Mouse (Mus musculus): ENCODE data around the gene Fam49a.
A peak's percentile ranks its signal among the peaks of the same experiment; 100 is the strongest.
"Not testable (repeated sequence)": the region's sequence is repeated elsewhere in the genome, so short reads cannot be mapped to it uniquely, and the experiment has no call there.

The Fam49a gene

DNA sequence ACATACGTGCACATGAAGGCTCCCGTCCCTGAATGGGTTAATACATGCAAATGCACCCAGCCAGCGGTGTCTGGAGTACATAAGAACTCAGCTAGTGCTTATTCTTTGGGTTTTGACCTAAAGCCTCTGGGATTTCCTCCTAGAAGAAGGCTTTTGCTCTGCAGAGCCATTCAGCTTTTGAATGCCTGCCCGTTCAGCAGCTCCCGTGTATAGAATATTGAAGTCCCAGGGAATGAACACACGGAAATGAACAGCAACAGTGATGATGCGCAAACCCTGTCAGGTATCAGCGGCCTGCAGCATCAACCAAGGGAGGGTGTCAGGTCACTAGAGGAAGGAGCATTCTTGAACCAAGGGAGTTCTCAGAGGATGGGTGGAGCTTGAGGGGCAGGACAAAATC lies 52.4 kb downstream of the Fam49a start:
- DNase-seq (ENCODE audit: low spot score) = no peak

DNA sequence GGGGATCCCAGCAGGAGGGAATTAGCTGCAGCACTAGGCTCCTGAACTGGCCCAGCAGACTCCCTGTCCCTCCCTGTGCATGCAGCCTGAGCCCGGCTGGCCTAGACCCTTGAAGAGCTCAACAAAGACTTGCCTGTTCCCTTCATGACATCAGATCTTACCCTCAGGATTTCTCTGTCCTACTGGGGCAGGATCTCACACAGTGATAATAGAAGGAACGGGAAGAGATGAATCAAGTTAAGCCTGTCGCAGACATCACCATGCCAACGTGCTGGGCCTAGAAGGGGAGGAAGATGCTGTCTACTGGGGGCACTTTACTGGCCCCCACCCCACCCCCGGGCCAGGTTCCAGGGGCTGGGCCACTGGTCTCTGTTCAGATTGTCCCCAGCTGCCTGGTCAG lies 53.1 kb downstream of the Fam49a start:
- DNase-seq (ENCODE audit: low spot score) = no peak

DNA sequence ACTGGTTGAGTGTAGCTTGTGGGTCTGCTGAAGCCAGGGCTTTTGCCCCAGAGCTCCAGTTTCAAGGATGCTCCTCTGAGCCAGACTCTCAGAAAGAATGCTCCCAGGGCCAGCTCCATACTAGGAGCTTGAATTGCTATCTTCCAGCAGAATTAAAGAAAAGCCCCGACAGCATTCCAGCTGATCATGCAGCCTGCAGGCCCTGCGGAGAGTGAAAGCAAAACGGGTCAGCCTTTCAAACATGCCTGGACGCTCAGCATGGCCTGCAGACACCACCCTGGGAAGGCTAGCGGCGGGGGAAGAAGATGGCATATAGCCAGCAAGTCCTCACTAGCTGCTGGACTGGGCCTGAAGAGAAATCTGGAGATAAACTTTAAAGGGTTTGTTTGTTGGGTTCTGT lies 55.0 kb downstream of the Fam49a start:
- no peak for DNase-seq (ENCODE audit: low spot score)

DNA sequence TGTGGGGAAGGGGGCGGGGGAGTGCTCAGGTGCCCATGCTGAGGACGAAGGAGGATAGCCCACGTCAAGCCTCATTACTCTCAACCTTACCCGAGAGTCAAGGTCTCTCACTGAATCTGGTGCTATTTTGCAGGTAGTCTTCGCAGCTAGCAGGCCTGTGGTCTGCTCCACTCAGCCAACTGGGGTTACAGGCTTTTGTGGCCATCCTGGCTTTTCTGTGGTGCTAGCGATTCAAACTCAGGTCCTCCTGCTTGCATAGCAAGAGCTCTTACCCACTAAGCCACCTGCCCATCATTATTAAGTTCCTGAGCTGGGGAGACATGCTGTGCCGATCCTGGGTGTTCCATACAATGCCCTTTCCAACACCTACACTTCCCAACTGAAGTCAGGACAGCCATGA lies 55.7 kb downstream of the Fam49a start:
- DNase-seq (ENCODE audit: low spot score) = no peak

DNA sequence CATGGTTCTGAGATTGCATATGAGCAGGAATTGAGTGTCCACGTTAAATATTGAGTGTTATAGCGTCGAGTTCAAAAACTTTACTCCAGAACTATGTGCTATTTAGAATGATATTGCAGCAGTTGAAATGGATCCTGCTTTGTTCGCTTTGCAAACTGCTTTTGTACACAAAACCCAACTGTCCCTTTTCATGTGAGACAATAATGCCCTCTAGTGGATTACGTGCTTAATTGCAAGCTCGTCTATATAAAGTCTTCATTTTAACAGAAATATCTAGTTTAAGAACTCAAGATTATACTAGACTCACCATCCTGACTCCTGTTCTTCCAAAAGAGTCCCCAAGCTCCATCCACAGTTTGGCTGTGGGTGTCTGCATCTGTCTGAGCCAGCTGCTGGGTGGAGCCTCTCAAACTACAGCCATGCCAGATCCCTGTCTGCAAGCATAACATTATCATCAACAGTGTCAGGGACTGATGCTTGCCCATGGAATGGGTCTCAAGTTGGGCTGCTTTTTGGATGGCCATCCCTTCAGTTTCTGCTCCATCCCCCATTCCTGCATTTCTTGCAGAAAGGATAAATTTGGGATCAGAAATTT lies 56.3 kb downstream of the Fam49a start:
- peak; percentile 36 for DNase-seq (ENCODE audit: low spot score)

DNA sequence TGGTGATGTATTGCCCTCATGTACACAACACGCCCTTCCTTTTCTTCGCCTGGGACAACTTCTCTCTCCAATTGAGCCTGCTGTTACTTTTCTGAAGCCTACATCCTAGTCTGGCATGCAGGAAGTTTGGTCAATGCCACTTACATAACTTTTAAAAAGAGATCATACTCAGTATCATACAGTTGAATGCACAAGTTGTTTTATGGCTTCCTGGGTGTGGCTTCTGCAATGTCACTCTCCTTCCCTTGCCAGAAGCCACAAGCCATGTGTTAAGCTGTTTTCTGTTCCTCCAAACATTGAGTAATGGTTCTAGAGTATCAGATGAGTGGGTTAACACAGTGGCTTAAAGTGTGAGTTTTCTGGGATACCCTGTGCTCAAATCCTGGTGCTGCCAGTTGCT lies 58.8 kb downstream of the Fam49a start:
- no peak for DNase-seq (ENCODE audit: low spot score)

DNA sequence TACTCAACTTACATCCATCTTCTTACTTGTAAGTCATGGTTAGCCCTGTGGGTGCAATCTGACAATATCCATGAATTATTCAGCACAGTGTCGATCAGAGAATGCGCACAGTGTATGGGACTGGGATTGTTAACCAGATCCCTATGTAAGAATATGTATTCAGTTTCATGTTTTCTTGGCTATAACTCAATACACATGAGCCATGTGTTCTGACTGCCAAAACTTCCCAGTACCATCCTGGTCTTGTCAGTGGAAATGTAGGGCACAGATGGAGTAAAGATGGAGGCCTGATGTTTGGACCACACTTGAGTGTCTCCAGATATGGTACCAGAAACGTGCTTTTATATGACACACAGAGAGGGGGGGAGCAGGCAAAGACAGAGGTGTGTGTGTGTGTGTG lies 59.2 kb downstream of the Fam49a start:
- no peak for DNase-seq (ENCODE audit: low spot score)

DNA sequence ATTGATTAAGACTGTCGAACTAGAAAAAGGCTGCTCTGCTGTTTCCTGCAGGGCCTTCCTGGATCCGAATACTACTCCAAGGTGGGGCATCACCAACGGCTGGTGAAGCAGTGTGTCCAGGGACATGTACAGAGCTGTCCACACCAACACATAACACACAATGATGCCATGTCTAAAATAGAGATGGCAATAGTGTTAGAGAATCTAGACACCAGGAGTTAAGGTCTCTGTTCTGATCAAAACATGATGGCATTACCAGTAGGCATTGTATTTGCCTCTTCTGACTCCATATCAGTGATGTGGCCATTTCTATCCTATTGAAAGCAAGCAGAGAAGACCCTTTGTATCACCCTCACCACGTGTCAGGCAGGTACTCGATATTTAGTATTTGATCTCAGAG lies 61.1 kb downstream of the Fam49a start:
- no peak for DNase-seq (ENCODE audit: low spot score)

DNA sequence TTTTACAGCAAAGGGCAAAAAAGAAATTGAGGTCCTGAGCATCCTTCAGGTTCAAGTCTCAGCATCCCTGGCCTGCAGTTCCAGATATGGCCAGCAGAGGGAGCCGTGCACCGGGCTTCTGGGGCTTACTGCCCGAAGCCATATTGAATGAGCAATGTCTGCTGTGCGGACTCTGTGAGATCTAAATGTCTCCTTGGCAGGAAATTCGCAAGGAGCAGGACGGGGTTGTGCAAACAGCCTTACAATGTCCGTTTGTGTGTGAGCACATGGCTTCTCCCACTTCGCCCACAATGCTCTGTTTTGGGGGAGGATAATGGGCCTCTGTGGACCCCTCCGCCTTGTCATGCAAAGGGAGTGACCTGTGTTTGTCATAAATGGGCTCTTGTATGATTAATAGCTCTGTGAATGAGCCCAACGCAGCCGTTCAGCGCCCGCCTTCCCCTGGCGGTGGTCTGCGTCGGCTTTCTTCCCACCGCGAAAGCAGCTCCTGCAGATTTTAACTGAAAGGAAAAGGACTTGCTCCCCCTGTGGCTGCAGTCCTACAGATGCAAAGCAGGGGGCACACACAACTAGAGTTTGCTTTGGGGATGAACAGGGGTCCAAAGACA lies 61.8 kb downstream of the Fam49a start:
- peak; percentile 76 for DNase-seq (ENCODE audit: low spot score)

DNA sequence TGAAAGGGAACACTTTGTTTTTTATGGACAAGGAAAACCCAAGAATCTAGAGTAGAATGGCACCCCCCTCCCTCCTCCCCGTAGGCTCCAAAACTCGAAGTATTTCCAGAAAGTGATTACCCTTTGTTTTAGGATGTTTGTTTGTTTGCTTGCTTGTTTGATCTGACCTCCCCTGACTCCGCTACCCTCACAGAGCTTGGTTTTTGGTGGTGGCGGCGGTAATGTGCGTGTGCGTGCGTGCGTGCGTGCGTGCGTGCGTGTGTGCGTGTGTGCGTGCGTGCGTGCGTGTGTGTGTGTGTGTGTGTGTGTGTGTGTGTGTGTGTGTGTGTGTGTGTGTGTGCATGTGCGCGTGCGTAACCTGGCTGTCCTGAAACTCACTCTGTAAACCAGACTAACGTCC lies 62.3 kb downstream of the Fam49a start:
- not testable (repeated sequence) for DNase-seq (ENCODE audit: low spot score)

DNA sequence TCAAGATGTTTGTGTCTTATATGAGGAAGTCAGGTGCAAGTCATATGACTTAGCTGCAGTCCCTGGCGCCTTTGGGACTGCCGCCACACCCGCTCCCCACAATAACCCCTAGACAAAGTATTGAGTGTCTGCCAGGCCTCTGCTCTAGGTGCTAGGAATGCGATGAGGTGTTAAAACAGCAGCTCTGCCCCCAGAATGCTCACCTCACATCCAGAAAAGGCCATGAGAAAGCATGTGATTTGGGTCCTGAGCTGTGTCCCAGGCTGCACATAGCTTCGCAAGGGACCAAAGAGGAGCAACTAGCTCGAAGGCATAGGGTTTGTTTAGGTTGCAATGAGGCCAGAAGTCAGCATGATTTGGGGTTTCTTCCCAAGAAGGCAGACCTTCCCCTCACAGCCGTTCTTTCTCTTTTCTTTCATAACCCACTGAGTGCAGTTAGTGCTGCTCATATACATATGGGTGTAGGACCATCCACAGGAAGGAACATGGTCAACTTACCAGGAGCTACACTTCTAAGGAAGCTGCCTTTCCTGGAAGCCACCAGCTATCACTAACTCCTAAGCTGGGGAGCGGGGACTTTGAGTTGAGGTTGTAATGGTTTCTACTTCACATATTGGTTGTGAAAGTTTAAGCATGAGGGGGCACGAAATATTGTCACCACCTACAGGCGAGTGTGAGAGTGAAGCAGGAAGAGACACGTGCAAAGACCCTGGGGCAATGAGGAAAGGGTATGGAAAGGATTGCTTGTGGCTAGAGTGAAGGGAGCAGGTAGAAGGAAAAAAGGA lies 71.8 kb downstream of the Fam49a start:
- no peak for DNase-seq (ENCODE audit: low spot score)

DNA sequence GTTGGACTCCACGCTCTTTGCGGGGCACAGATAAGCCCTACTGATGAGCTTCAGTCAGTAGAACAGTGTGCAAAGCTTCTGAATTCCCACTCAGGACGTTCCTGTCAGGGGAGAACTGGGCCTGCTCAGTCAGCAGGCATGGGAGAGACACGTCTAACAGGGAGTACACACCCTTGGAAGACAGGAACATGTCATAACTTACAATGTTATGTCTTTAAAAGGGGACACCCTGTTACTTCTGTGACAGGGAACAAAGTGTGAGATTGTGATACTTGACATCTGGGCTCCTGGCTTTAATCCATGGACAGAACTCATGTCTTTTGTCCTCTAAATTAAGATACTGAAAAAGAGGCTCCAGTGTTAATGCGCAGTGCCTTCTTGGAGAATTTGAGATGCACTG lies 72.5 kb downstream of the Fam49a start:
- DNase-seq (ENCODE audit: low spot score) = no peak

DNA sequence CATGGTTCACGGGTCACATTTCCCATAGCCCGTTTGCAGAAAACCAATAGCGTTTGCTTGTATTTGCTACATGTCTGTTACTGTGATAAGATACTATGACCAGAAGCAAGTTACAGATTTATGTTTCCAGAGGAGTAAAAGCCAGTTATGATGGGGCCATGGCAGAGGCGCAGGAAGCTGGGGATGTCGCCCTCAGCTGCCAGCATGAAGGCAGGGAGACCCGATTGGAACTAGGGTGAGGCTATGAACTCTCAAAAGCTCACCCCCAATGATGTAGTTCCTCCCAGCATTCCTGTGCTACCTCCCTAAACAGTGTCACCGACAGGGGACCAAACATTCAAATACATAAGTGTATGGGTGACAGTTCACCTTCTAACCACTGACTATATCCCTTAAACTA lies 73.6 kb downstream of the Fam49a start:
- DNase-seq (ENCODE audit: low spot score) = no peak

DNA sequence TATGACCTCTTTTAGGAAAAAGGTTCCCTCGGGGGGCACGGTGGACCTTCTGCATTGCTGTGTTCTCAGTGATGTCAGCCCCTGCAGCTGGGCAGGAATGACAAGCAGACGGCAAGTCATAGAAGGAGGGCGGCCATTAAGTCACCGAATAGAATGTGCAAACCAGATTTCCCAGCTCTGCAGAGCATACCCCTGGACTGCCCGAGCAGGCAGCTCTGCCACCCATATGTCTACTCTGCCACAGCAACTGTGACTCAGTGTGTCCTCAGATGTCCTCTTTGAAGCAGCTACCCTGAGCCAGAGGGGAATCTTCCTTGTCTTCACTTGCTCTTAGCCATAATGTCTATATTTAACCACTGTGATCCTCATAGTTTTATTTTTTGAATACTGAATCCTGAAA lies 75.4 kb downstream of the Fam49a start:
- DNase-seq (ENCODE audit: low spot score) = no peak

DNA sequence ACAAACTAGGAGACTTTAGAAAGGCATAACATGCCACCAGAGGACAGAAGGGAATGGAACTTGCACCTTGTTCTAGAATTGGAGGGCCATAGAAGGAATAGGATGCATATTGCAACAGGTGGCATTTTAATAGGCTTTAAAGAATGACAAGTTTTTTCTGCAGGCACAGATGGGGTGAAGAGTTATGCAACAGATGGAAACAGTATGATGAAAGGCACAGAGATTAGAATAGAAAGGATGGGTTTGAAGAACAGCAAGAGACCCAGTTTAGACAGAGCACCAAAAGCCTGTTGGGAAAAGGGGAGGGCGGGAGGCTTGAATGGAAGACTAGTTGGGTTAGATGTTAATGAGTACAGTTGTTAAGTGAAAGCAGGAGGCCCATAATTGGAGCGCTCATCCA lies 81.4 kb downstream of the Fam49a start:
- DNase-seq (ENCODE audit: low spot score) = no peak

DNA sequence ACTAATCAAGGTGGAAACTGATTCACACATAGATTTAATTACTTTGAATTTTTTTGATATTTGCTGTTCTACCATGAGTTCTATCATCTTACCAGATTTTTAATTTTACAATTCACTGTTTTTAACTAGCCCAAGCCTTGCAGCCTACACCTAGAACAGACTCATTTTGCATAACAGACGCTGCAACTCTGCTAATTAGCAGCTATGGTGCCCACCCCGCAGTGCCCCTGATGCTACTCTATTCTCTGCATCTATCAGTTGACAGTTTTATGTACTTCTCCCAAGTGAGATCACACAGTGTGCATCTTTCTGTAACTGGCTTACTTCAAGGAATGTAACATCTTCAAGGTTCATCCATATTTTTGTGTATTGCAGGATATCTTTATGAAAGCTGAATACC lies 86.7 kb downstream of the Fam49a start:
- DNase-seq (ENCODE audit: low spot score) = no peak

DNA sequence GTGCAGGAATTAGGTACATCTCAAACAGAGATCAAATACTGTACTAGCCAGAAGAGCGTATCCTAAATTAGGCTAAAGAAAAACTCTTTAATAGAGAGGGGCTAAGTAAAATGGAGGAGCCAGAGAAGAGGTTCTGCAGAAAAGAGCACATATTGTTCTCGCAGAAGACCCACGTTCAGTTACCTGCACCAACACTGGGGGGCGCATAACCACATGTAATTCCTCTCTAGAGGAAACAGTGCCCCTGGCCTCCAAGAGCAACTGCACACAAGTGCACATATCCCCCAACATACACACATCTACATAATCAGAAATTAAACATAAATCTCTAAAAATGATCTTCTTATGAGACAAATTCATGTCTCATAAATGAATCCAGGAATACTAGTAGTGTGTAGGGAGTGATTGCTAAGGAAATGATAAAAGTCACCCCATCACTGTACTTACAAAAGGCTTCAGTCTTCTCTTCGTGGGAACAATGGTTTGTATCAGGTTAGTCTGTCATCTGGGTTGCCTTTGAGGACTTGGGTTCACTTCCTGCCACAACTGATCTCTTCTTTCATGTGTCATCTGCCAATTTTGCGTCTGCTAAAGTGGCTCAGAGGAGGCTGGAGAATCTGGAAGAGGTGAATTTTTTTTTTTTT lies 87.8 kb downstream of the Fam49a start:
- DNase-seq (ENCODE audit: low spot score) = peak; percentile 36

DNA sequence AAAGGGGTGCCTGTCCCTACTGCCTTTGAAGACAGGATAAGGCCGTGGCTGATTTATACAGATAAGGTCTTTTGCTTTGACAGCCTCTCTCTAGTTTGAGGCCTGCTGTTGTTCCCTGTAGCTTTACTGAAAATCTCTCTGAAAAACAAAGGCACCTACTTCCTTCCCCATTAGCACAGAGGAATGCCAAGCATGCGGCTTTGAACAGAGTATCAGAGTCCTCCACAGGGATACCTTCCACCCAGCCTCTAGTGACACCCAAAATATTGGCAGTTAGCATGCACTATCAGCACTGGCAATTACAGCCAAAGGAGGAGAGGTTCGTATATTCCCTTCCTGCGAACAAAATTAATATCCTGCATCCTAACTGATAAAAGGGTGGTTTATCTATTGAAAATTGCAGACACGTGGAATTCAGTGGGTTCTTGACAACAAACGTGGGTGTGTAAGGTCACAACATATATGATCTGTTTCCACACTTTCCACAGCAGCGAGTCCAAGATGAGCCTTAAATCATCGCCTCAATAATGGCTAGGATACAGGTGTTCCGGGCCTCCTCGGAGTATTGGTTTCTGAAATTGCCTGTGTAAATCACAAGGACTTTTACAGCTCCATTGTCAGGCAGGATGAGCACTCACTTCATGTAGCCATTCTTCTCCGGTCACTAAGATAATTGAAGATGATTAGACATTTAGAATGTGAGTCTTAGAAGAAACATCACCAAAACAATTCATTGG lies 90.0 kb downstream of the Fam49a start:
- no peak for DNase-seq (ENCODE audit: low spot score)

DNA sequence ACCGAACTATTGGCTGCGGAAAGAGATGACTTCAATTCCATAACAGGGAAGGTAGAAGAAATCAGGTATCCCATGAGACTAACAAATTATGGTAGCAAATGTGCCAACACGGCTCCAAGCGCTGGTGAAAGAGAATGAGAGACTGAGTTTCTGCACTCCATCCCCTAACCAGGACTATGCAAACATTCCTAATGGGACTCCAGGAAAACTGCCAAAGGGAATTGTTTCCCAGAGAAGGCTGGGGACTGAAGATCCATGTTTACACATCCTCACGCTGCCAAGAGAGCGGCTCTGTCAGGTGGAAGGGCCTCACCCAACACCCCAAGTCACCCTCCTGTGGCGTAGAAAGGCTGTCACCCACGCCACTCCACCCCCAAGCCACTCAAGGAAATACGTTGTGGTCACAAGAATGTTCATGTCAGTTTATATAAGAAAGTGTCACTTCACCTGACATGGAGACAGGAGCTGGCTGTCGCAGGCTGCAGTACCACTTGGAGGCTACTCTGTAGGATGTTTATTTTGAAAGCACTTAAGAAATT lies 92.2 kb downstream of the Fam49a start:
- DNase-seq (ENCODE audit: low spot score) = peak; percentile 37

DNA sequence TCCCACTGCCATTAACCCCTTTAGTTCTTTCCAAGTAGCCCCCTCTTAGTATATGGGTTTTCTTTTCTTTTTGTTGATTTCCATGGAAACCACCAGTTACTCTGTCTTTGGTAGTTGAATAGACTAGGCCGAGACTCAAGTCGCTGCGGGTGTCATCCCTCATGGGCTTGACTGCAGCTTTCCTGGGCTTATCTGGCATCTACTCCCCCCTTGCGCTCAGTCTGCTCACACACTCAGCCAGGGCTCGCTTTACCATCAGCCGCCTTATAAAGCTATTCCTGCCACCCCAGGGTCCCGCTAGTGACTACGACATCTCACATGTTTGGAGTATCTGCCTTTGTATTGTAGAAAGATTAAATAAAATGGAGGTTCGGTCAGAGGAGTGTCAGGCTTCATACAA lies 94.1 kb downstream of the Fam49a start:
- no peak for DNase-seq (ENCODE audit: low spot score)

DNA sequence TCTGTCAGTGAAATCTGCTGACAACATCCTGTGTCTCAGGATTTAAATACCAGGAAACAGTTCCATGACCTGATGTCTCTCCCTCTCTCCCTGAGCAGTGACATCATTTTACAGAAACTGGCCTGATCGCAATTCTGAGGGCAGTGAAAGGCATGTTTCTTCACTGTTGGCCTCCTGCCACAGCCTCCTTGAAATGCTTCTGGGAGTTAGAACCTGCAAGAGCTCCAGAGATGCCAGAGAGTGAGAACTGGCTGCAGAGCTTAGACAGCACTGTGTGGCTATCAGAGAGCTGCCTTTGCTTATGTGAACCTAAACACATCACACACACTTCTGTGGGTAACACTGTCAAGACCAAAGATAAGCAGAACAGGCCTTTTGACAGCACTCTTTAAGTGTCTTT lies 94.5 kb downstream of the Fam49a start:
- no peak for DNase-seq (ENCODE audit: low spot score)

DNA sequence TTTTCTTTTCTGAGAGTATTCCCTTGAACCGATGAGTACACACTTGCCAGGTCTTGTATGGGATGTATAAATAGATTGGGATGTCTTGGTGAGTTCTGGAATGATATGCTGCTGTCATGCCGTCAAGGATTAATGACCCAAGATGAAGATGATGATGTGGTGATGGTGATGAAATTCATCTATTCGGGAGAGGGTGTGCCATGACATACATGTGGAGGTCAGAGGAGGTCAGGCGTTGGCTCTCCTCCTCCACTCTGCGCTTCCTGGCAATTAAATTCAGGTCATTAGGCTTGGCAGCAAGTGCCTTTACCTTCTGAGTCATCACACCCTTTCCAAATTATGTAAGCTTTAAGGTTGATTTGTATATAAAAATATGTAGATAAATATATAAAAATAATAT lies 95.0 kb downstream of the Fam49a start:
- no peak for DNase-seq (ENCODE audit: low spot score)
